Mouse (Mus musculus) CH12.LX (cell line): ENCODE measurements around the gene Dhx35.

Experiments used
- BHLHE40 ChIP-seq: IDR thresholded peaks from 2 replicates; pipeline ENCODE4 v1.6.1; 2011; ENCODE audit warnings: mild to moderate bottlenecking, low read depth, low read length, improper control_type of control experiment
- CHD2 ChIP-seq: IDR thresholded peaks from 2 replicates; pipeline ENCODE4 v1.6.1; 2011; ENCODE audit warnings: low read length, improper control_type of control experiment
- CTCF ChIP-seq, 2 experiments: IDR thresholded peaks in 1 of 2; conservative IDR thresholded peaks in 1 of 2; 2 replicates each; pipeline ENCODE4 v1.5.1; 2011 to 2012; ENCODE audit warnings: low read depth in 2 of 2, low read length in 2 of 2, improper control_type of control experiment in 1 of 2, inconsistent platforms in 1 of 2, mild to moderate bottlenecking in 1 of 2, moderate library complexity in 1 of 2
- HCFC1 ChIP-seq: IDR thresholded peaks from 2 replicates; pipeline ENCODE4 v1.6.1; 2012; ENCODE audit warnings: low read depth, mild to moderate bottlenecking, inconsistent platforms, low read length, improper control_type of control experiment
- IRF4 ChIP-seq: IDR thresholded peaks from 2 replicates; pipeline ENCODE4 v1.6.1; 2014; ENCODE audit warnings: low read depth, mild to moderate bottlenecking, inconsistent platforms, low read length, improper control_type of control experiment
- MAFK ChIP-seq: IDR thresholded peaks from 2 replicates; pipeline ENCODE4 v1.6.1; 2011; ENCODE audit warnings: low read length, improper control_type of control experiment; ENCODE audit not compliant: insufficient replicate concordance
- MAZ ChIP-seq: IDR thresholded peaks from 2 replicates; pipeline ENCODE4 v1.6.1; 2012; ENCODE audit warnings: low read depth, mild to moderate bottlenecking, inconsistent platforms, low read length, improper control_type of control experiment, moderate library complexity
- MYC ChIP-seq: IDR thresholded peaks from 2 replicates; pipeline ENCODE4 v1.6.1; 2011; ENCODE audit warnings: low read depth, mild to moderate bottlenecking, improper control_type of control experiment, low read length
- NRF1 ChIP-seq: IDR thresholded peaks from 2 replicates; pipeline ENCODE4 v1.6.1; 2014; ENCODE audit warnings: low read depth, mild to moderate bottlenecking, inconsistent platforms, low read length, improper control_type of control experiment, moderate library complexity
- POLR2A ChIP-seq: IDR thresholded peaks from 2 replicates; pipeline ENCODE4 v1.6.1; 2011; ENCODE audit warnings: low read depth, mild to moderate bottlenecking, improper control_type of control experiment, low read length
- UBTF ChIP-seq: IDR thresholded peaks from 2 replicates; pipeline ENCODE4 v1.6.1; 2012; ENCODE audit warnings: low read depth, mild to moderate bottlenecking, inconsistent platforms, low read length, improper control_type of control experiment, moderate library complexity
- ZC3H11A ChIP-seq: IDR thresholded peaks from 2 replicates; pipeline ENCODE4 v1.6.1; 2012; ENCODE audit warnings: low read depth, mild to moderate bottlenecking, inconsistent platforms, low read length, improper control_type of control experiment
- ZKSCAN1 ChIP-seq: IDR thresholded peaks from 2 replicates; pipeline ENCODE4 v1.6.1; 2012; ENCODE audit warnings: low read depth, inconsistent platforms, low read length, improper control_type of control experiment, borderline replicate concordance

DNA sequence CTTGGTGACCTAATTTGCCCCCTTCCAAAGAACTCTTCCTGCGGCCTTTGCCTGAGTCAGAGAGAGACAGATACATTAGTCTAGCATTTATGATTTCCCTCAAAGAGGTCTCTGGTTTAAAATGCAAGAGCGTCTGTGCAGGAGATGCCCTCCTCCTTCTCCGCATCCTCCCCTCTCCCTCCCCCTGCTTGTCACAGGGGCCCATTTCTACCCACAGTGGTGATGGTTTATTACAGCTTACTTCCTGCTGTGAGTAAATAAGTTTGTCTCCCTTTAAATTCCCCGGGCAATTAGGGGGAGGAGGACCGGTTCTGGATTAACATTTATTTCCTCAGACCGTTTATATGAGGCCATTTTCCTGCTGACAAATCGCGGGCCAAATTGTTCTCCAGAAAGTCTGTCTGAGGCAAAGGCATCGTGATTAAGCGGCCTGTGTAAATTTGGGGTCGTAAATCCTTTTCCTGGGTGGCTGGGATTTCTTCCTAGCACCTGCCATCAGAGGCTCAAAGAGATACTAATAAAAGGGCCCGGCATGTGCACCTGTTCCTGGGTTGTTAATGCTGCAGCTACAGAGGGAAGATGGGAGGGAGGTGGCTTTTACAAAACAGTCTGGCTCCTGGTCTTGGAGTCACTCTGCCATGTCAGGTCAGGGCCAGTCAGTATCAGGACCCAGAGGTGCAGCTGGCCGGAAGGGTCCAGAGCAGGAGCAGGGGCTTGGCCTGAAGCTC, 104.0 kb downstream of the Dhx35 start:
- no peak for TF ChIP-seq CTCF (conservative IDR thresholded peaks at IDR 0.05 in 1 of 2, IDR thresholded peaks at IDR 0.05 in 1 of 2; ENCODE audit: low read depth in 2 of 2, low read length in 2 of 2)
- TF ChIP-seq MAFK, result no peak
- no peak for TF ChIP-seq BHLHE40
- no peak for TF ChIP-seq HCFC1
- no peak for TF ChIP-seq NRF1
- no peak for TF ChIP-seq POLR2A
- no peak for TF ChIP-seq UBTF
- no peak for TF ChIP-seq CHD2
- no peak for TF ChIP-seq MYC
- TF ChIP-seq MAZ, result no peak
- no peak for TF ChIP-seq ZC3H11A
- TF ChIP-seq IRF4, result no peak
- TF ChIP-seq ZKSCAN1, result no peak
